Mouse (Mus musculus) embryonic facial prominence, embryonic 10.5 days (tissue): ENCODE measurements at regions not wholly inside any gene's neighbourhood (a gene's known extent, or its start where the extent isn't known, plus 50 kb on each side); places are given as distances from the start of the nearest gene placed in this dataset.
A peak's percentile ranks its signal among the peaks of the same experiment; 100 is the strongest.

ENCODE experiments used
- DNase-seq: peaks from one replicate; pipeline ENCODE4 v3.0.0-alpha.2; 2017; ENCODE audit warnings: low spot score
- H3K27ac ChIP-seq: fragments of 300-500 bp; sonication (generic); replicated peaks from 2 replicates; pipeline ENCODE4 v1.5.1; 2016; ENCODE audit warnings: mild to moderate bottlenecking
- H3K27me3 ChIP-seq: fragments of 300-500 bp; sonication (generic); replicated peaks from 2 replicates; pipeline ENCODE4 v1.6.1; 2016; ENCODE audit warnings: low read depth, mild to moderate bottlenecking; ENCODE audit not compliant: poor library complexity, severe bottlenecking
- H3K36me3 ChIP-seq: fragments of 300-500 bp; sonication (generic); replicated peaks from 2 replicates; pipeline ENCODE4 v1.6.1; 2016; ENCODE audit warnings: mild to moderate bottlenecking, moderate library complexity
- H3K4me1 ChIP-seq: fragments of 300-500 bp; sonication (generic); 2 replicates; pipeline ENCODE4 v1.6.1; 2016
- H3K4me3 ChIP-seq: fragments of 300-500 bp; sonication (generic); 2 replicates; pipeline ENCODE4 v1.5.1; 2016; ENCODE audit warnings: mild to moderate bottlenecking, moderate library complexity
- H3K9me3 ChIP-seq: fragments of 300-500 bp; sonication (generic); 2 replicates; pipeline ENCODE4 v1.6.1; 2016; ENCODE audit warnings: mild to moderate bottlenecking
- WGBS: fragments of 180-500 bp; shearing (Covaris S2); methylation state at CpG from one replicate; pipeline ENCODE4 v1.1.7; 2016; 5-methylcytosine and 5-hydroxymethylcytosine counted together

DNA sequence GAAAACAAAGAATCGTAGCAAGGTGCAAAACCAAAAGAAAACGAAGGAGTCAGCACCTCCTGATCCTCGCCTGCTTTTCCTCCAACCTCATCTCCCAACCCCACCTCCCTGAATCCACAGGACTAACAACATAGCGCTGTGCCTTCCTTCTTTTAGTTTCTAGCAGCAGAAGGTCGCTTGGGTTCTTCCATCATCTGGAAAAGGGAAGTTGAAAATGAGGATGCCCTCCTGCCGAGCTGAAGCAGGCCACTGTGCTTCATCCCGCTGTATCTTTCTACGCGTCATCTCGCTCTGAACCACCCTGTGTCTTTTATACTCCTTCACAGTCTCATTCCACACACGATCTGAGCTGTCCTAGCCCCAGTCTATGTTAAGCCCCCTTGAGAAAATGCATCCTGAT lies 322.1 kb downstream of the Kctd12 start:
- Histone ChIP-seq H3K4me1 (peaks cover 7% of the 10 kb centered on the region), H3K27me3 (no peaks in the 10 kb centered on the region), H3K9me3 (no peaks in the 10 kb centered on the region), H3K36me3 (no peaks in the 10 kb centered on the region), H3K27ac (no peak overlapping the region), H3K4me3 (no peak overlapping the region)
- whole genome bisulfite sequencing: 86% methylated on average over 11 of the region's 11 CpGs
- DNase-seq: no peak

- no peaks in the 10 kb centered on the region for H3K27me3 ChIP-seq
- H3K4me1 ChIP-seq: peaks cover 7% of the 10 kb centered on the region
- WGBS: 86% methylated on average over 1 of the region's 1 CpGs
- H3K36me3 ChIP-seq: no peaks in the 10 kb centered on the region
- no peaks in the 10 kb centered on the region for H3K9me3 ChIP-seq
- H3K27ac ChIP-seq: no peak overlapping the region
- DNase-seq: no peak
- no peak overlapping the region for H3K4me3 ChIP-seq
Observed at GRCm38 (mm10) chr14:102656235-102656634, 326.2 kb downstream of the Kctd12 start.

- no peaks in the 10 kb centered on the region for H3K27me3 ChIP-seq
- no peaks in the 10 kb centered on the region for H3K9me3 ChIP-seq
- 65% methylated on average over 2 of the region's 2 CpGs for WGBS
- H3K4me3 ChIP-seq: no peak overlapping the region
- DNase-seq: no peak
- no peaks in the 10 kb centered on the region for H3K4me1 ChIP-seq
- H3K27ac ChIP-seq: no peak overlapping the region
- H3K36me3 ChIP-seq: no peaks in the 10 kb centered on the region
Observed at GRCm38 (mm10) chr14:102629601-102630000, 352.8 kb downstream of the Kctd12 start.

GRCm38 (mm10) chr14:102621546-102621945 lies 360.9 kb downstream of the Kctd12 start:
- no peak for DNase-seq
- no peaks in the 10 kb centered on the region for H3K4me1 ChIP-seq
- H3K27me3 ChIP-seq: no peaks in the 10 kb centered on the region
- H3K4me3 ChIP-seq: no peak overlapping the region
- H3K36me3 ChIP-seq: no peaks in the 10 kb centered on the region
- no peak overlapping the region for H3K27ac ChIP-seq
- no peaks in the 10 kb centered on the region for H3K9me3 ChIP-seq

DNA sequence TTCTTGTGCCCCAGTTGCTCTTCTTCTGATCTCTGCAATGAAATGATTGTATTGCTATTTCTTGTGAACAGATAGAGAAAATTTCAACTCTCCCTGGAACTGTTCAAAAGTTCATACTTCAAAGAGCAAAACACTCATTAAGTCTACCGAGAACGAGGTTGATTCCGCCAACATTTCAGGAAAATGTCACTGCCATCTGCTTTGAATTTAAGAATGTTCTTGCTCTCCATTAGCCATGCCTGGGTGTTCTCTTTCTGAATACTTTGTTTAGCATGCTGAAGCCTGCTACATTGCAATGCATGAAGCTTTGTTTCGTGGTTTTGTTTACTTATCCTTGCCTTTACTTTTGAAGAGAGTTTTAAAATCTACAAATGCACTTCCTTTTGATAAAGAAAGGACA lies 363.4 kb downstream of the Kctd12 start:
- H3K36me3 ChIP-seq: no peaks in the 10 kb centered on the region
- no peaks in the 10 kb centered on the region for H3K4me1 ChIP-seq
- WGBS: 43% methylated on average over 4 of the region's 4 CpGs
- H3K4me3 ChIP-seq: no peak overlapping the region
- H3K27me3 ChIP-seq: no peaks in the 10 kb centered on the region
- no peaks in the 10 kb centered on the region for H3K9me3 ChIP-seq
- no peak for DNase-seq
- H3K27ac ChIP-seq: peak overlapping the region; percentile 35; the same call in 1 of the 2 replicates

DNA sequence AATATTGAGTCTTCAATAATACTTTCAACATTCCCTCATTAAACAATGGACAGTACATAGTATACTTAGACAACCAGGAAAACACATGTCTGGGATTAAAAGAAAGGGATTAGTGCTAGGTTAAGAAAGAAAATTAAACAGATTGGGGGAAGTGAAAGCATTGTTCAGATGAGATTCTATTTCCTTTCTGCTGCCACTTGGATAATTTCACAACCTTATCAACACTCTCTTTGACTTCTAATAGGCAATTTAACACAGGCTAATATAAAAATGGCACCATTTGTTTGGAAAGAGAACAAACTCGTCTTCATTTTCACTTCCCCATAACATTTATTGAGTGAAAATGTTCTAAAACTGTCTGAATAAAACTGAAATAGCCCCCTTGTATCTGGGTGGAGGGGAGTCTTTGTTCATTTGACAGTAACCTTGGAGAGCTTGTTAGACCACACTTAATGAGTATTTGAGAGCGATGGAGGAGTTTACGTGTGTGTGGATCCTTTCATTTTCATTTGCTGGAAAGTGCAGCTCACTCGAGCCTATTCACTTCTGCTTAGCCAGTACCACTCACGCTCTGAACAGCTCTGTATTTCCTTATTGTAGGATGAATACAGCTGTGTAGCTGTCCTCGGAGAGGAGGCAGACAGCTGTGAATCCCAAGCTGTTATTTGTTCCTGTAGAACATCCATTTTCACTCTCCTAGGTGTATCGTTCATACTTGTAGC lies 366.7 kb downstream of the Kctd12 start:
- Histone ChIP-seq H3K4me3 (no peak overlapping the region), H3K27me3 (no peaks in the 10 kb centered on the region), H3K36me3 (no peaks in the 10 kb centered on the region), H3K4me1 (no peaks in the 10 kb centered on the region), H3K27ac (no peak overlapping the region), H3K9me3 (no peaks in the 10 kb centered on the region)
- WGBS: 76% methylated on average over 7 of the region's 7 CpGs
- DNase-seq: no peak

DNA sequence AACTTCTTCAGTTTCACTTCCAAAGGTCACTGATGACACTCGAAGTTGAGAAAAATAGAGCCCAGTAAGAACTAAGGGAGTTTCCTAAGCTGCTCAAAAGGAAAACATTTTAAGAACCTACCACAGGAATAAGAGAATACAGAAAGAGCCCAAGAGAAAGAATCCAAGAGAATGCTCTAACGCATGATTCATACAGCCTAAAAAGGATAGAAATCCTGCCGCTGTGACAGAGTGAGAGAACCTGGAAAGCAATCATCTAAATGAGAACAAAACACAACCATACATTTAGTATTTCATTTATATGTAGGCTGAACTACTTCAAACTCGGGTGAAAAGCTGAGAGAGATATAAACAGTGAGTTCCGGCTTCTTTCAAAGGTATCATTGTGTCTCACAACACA lies 376.4 kb downstream of the Kctd12 start:
- WGBS: 79% methylated on average over 5 of the region's 5 CpGs
- Histone ChIP-seq H3K4me3 (no peak overlapping the region), H3K27me3 (no peaks in the 10 kb centered on the region), H3K36me3 (no peaks in the 10 kb centered on the region), H3K27ac (no peak overlapping the region), H3K4me1 (0 out of 2 replicates have a peak, but pooled peaks cover 2% of the 10 kb centered on the region), H3K9me3 (no peaks in the 10 kb centered on the region)
- no peak for DNase-seq

DNA sequence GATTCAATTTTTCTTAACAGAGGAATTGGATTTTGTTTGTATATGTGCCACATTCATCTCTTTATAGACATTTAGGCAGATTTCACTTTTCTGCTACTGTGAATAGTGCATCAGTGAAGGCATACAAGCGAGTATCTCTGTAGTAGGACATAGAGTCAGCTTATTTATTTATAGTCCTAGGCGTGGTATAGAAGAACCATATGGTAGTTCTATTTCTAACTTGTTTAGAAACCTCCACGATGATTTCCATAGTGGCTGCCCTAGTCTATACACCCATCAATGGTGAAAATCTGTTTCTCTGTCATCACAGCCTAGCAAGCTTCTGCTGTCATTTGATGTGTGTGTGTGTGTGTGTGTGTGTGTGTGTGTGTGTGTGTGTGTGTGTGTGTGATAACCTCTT lies 387.6 kb downstream of the Kctd12 start:
- DNase-seq: no peak
- Histone ChIP-seq H3K27me3 (no peaks in the 10 kb centered on the region), H3K36me3 (no peaks in the 10 kb centered on the region), H3K4me3 (no peak overlapping the region), H3K27ac (no peak overlapping the region), H3K9me3 (no peaks in the 10 kb centered on the region), H3K4me1 (no peaks in the 10 kb centered on the region)
- 88% methylated on average over 3 of the region's 3 CpGs for WGBS

DNA sequence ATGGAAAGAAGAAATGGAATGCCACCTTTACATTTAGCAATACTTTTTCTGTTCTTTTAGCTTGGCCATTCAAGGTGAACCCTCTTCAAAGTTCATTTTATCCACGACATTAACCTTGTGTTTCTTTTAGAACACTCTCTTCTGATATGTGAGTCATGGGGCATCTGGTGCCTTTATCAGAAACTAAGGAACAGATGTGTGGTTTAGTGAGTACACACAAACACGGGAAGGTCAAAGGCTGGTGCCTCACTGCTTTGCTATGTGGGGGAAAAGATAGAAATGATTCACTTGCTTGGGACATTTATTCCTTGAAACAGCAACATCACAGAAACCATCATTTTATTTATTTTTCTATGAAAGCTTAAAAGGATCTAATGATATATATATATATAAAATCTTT lies 428.7 kb downstream of the Kctd12 start:
- WGBS: 58% methylated on average over 2 of the region's 2 CpGs
- no peaks in the 10 kb centered on the region for H3K9me3 ChIP-seq
- no peaks in the 10 kb centered on the region for H3K36me3 ChIP-seq
- no peaks in the 10 kb centered on the region for H3K4me1 ChIP-seq
- H3K27ac ChIP-seq: no peak overlapping the region
- no peak overlapping the region for H3K4me3 ChIP-seq
- no peaks in the 10 kb centered on the region for H3K27me3 ChIP-seq
- DNase-seq: no peak

DNA sequence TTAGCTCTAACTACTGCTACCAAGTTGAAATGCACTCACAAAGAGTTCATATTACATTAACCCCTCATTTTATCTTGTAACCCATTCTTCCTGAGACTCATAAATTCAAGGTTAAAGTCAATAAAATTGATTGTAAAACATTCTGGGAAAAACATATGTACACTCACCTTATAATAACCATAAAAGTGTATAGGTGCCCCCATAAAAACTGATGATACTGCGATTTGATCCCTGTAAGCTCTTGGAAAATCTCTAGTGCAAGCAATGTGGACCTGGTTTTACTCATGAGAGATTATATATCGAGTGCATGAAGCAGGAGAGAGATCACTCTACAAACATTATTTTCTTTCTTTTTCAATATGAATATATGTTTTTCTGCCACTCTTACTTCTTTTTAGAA lies 429.8 kb downstream of the Kctd12 start:
- no peaks in the 10 kb centered on the region for H3K27me3 ChIP-seq
- no peak for DNase-seq
- no peak overlapping the region for H3K4me3 ChIP-seq
- H3K4me1 ChIP-seq: no peaks in the 10 kb centered on the region
- 89% methylated on average over 2 of the region's 2 CpGs for WGBS
- H3K27ac ChIP-seq: no peak overlapping the region
- no peaks in the 10 kb centered on the region for H3K36me3 ChIP-seq
- no peaks in the 10 kb centered on the region for H3K9me3 ChIP-seq

- Histone ChIP-seq H3K27ac (no peak overlapping the region), H3K4me3 (no peak overlapping the region), H3K4me1 (no peaks in the 10 kb centered on the region), H3K36me3 (no peaks in the 10 kb centered on the region), H3K9me3 (no peaks in the 10 kb centered on the region), H3K27me3 (no peaks in the 10 kb centered on the region)
- 91% methylated on average over 9 of the region's 9 CpGs for WGBS
- no peak for DNase-seq
Observed at GRCm38 (mm10) chr14:102524894-102525577, 457.4 kb downstream of the Kctd12 start.

GRCm38 (mm10) chr14:102516765-102517164 lies 465.7 kb downstream of the Kctd12 start:
- no peak overlapping the region for H3K27ac ChIP-seq
- no peak overlapping the region for H3K4me3 ChIP-seq
- 14% methylated on average over 2 of the region's 2 CpGs for WGBS
- no peaks in the 10 kb centered on the region for H3K27me3 ChIP-seq
- DNase-seq: no peak
- H3K9me3 ChIP-seq: no peaks in the 10 kb centered on the region
- H3K4me1 ChIP-seq: peaks cover 14% of the 10 kb centered on the region; the same call in 1 of the 2 replicates
- H3K36me3 ChIP-seq: no peaks in the 10 kb centered on the region

- DNase-seq: no peak
- Histone ChIP-seq H3K27ac (no peak overlapping the region), H3K9me3 (no peaks in the 10 kb centered on the region), H3K4me1 (peaks cover 14% of the 10 kb centered on the region; the same call in 1 of the 2 replicates), H3K27me3 (no peaks in the 10 kb centered on the region), H3K36me3 (no peaks in the 10 kb centered on the region), H3K4me3 (no peak overlapping the region)
- WGBS: 65% methylated on average over 2 of the region's 2 CpGs
Observed at GRCm38 (mm10) chr14:102514527-102514926, 467.9 kb downstream of the Kctd12 start.
